Mouse (Mus musculus): ENCODE results near the gene Rnf144a.
"Not testable (repeated sequence)": the region's sequence is repeated elsewhere in the genome, so short reads cannot be mapped to it uniquely, and the experiment has no call there.

Rnf144a gene

GRCm38 (mm10) chr12:26323783-26324364 lies 91.2 kb downstream of the Rnf144a start:
- DNase-seq (ENCODE audit: low spot score) = no peak

DNA sequence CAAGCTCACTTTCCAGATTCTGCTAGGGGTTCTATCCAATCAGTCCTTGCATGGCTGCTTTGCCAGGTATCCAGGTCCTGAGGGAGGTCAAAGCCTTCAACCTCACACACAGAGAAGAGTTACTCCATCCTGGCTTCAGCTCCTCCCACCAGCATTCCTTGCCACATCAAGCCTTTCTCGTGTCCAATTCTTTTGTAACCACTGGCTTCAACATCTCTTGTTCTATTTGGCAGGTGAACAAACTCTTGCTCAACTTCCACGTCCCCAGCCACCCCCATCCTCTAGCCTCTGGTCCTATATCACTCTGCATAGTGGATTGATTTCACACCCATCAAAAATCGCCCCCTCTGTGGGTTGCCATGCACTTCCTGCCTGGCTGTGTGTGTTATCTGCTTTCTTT lies 98.8 kb downstream of the Rnf144a start:
- DNase-seq (ENCODE audit: low spot score) = no peak

- DNase-seq (ENCODE audit: low spot score) = no peak
Observed at GRCm38 (mm10) chr12:26314959-26315358, 100.1 kb downstream of the Rnf144a start.

GRCm38 (mm10) chr12:26311548-26311947 lies 103.5 kb downstream of the Rnf144a start:
- DNase-seq (ENCODE audit: low spot score) = no peak

DNA sequence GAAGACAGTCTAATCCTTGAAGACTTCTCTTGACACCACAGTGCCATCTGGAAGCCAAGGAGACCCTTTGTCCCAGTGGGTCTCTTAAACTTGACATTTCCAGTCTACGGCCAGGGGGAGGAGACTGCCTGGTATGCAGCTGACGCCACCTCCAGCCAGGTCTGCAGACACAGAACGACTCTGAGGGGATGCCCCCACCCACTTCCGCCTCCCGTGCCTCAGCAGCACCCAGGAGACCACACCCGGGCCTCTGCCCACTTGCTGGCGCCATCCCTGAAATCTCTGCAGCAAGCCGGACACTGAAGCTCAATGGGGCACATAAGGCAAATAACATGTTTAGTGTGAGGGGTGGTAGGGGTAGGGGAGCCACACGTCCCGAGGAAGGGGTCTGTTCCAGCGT lies 104.8 kb downstream of the Rnf144a start:
- DNase-seq (ENCODE audit: low spot score) = no peak

DNA sequence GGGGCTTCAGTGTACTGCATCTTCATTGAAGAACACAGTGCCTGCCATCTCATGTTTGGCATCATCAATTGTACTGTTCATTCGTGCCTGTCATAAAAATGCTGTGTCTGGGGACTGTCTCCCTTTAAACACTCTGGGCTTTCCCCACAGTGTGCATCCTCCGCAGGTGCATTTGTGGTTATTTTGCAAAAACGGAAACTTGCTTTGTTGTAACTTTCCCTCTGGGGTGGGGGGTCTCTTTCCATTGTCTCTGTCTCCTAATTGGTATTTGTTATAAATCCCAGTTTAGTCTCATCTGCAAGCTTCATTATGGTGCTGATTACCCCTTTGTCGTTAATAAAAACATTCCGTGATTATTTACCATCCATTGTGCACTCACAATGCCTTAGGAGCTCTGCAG lies 112.2 kb downstream of the Rnf144a start:
- no peak for DNase-seq (ENCODE audit: low spot score)

- no peak for DNase-seq (ENCODE audit: low spot score)
Observed at GRCm38 (mm10) chr12:26299515-26300090, 115.5 kb downstream of the Rnf144a start.

- not testable (repeated sequence) for DNase-seq (ENCODE audit: low spot score)
Observed at GRCm38 (mm10) chr12:26295995-26296394, 119.1 kb downstream of the Rnf144a start.

- no peak for DNase-seq (ENCODE audit: low spot score)
Observed at GRCm38 (mm10) chr12:26289200-26289599, 125.9 kb downstream of the Rnf144a start.

DNA sequence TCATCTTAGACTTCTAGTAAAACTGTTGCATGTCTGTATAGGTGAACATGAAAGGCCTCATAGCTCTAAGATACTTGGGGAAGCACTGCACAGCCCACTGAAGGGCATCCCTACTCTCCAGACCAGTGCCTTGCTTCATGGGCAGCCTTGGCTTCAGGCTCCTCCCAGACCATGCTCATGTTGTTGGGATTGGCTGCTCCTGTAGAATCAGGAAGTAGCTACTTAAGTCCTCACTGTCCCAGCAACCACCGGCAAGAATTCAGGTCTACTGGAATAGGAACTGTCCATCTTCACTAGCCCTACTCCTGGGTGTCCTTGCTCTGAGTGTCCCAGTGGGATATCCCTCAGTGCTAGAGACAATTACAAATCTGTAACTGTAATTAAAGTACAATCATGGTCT lies 126.7 kb downstream of the Rnf144a start:
- no peak for DNase-seq (ENCODE audit: low spot score)

GRCm38 (mm10) chr12:26285939-26286338 lies 129.1 kb downstream of the Rnf144a start:
- DNase-seq (ENCODE audit: low spot score) = no peak

DNA sequence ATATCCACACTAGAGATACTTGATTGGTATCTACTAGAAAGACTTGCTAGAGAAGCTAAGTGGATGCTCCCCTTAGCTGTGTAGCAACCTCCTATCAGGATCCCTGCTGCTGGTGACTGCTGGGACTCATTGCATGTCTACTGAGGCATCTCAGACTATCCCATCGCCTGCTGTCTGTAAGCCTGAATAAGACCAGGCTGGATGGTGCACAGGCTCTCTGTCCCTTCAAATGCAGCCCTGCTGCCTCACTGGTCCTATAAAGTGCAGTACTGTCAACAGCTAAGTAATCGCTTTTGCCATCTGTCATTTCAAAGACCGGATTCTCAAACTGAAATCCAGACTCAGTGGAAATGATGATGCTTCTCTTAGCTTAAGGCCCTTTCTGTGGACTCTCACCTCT lies 129.6 kb downstream of the Rnf144a start:
- DNase-seq (ENCODE audit: low spot score) = no peak

- DNase-seq (ENCODE audit: low spot score) = no peak
Observed at GRCm38 (mm10) chr12:26280719-26281480, 134.2 kb downstream of the Rnf144a start.

DNA sequence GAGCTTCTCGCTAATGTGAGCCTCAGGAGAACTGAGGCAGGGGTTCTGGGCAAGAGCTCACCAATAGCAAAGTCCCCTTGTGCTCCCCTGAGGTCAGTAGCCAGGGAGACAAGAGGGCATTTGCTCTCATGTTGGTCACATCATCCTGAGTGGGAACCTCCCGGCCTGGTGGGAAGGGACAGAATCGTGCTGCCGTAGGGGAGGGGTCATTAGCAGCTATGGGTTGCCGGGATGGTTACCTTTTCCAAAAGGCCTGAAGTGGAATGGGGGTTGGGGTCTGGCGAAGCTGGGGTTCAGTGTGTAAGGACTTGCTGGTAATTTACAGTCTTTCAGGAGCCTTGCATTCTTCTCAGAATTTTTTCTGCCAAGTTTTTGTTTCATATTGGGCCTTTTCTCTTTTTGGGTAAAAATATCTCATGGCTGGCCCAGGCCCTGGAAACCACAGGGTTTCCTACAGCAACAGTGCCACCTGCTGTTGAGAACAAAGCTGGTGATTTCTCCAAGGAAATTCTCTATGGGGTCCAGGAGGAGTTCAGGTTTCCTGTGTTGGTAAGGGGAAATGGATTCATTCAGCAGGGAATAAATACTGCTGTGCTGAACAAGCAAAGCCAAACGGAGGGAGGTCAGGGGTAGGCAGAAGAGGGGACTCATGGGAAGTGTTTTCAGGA lies 137.9 kb downstream of the Rnf144a start:
- DNase-seq (ENCODE audit: low spot score) = no peak

DNA sequence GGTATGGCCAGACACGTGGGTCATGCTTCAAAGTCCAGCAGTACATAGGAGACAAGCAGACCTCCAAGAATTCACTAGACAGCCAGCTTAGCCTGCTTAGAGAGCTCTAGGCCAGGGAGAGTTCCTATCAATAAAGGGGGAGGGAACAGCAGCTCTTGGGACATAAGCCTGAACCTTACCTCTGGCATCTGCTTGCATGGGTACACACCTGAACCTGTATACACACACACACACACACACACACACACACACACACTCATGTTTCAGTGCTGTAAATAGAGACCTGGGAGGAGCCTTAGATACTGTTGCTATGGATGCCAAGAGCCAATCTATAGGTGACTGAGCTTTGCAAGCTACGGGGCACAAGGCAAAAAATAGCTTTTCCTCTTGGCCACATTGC lies 138.5 kb downstream of the Rnf144a start:
- no peak for DNase-seq (ENCODE audit: low spot score)
